Comparison of ENCODE assay signal across 9 mouse cellular contexts in genomic region chr13:56113431-56114248, GRCm38 (mm10). TPM values are rescaled to one million over a fixed set of nuclear protein-coding genes. Genes with fewer than 3 reads are reported as not detected.
DNase-seq lines count a peak whose midpoint lies in the region; ATAC-seq and TF ChIP-seq lines count a peak whose summit lies in the region.
"Had no signal": no experiment of that assay in that cellular context is flagged by ENCODE, and none has a peak within 500 bp of the region (broad histone marks: within the 10 kb centered on the region; RNA-seq: fewer than 3 reads in every experiment).

No protein-coding gene starts in this region.

- no peak overlapping the region for H3K4me2 ChIP-seq in hindbrain, embryonic 14.5 days (replicated peaks)
- no peak overlapping the region for H3K4me2 ChIP-seq in midbrain, postnatal 0 days (ENCODE audit: low read depth, low read length, poor library complexity, severe bottlenecking)

- no peak overlapping the region for H3K4me3 ChIP-seq in hindbrain, embryonic 14.5 days (replicated peaks; ENCODE audit: low read length)
- no peak overlapping the region for H3K4me3 ChIP-seq in hindbrain, embryonic 10.5 days
- H3K4me3 ChIP-seq in midbrain, postnatal 0 days (ENCODE audit: low read depth, low read length), result no peak overlapping the region
- H3K4me3 ChIP-seq: erythroblast, embryonic 14.5 days had no signal

- peaks cover 35% of the 10 kb centered on the region for H3K4me1 ChIP-seq in hindbrain, embryonic 14.5 days (replicated peaks; ENCODE audit: control insufficient read depth, insufficient read depth, low read length)
- peaks cover 61% of the 10 kb centered on the region for H3K4me1 ChIP-seq in hindbrain, embryonic 10.5 days (replicated peaks)
- H3K4me1 ChIP-seq in midbrain, postnatal 0 days (ENCODE audit: insufficient read depth, low read length), result peaks cover 17% of the 10 kb centered on the region; the same call in 1 of the 2 replicates

- no peaks in the 10 kb centered on the region for H3K9me3 ChIP-seq in hindbrain, embryonic 14.5 days (ENCODE audit: control insufficient read depth, low read length)
- no peaks in the 10 kb centered on the region for H3K9me3 ChIP-seq in hindbrain, embryonic 10.5 days
- H3K9me3 ChIP-seq in midbrain, postnatal 0 days (ENCODE audit: low read length), result no peaks in the 10 kb centered on the region

- H3K27me3 ChIP-seq in hindbrain, embryonic 14.5 days (ENCODE audit: control insufficient read depth, insufficient read depth, low read length), result no peaks in the 10 kb centered on the region
- H3K27me3 ChIP-seq in hindbrain, embryonic 10.5 days (ENCODE audit: insufficient read depth, poor library complexity, severe bottlenecking), result no peaks in the 10 kb centered on the region
- H3K27me3 ChIP-seq in midbrain, postnatal 0 days (ENCODE audit: insufficient read depth, low read length), result no peaks in the 10 kb centered on the region

- peaks cover 12% of the 10 kb centered on the region; the same call in 1 of the 2 replicates for H3K36me3 ChIP-seq in hindbrain, embryonic 14.5 days (replicated peaks; ENCODE audit: control insufficient read depth, insufficient read depth)
- H3K36me3 ChIP-seq in hindbrain, embryonic 10.5 days, result peaks cover 96% of the 10 kb centered on the region
- peaks cover 13% of the 10 kb centered on the region; the same call in 1 of the 2 replicates for H3K36me3 ChIP-seq in midbrain, postnatal 0 days (ENCODE audit: insufficient read depth, low read length)

- H3K9ac ChIP-seq in hindbrain, embryonic 14.5 days, result 0 out of 2 replicates have a peak overlapping the region, but pooled peaks have one; percentile 7
- H3K9ac ChIP-seq in midbrain, postnatal 0 days (replicated peaks; ENCODE audit: low read length, poor library complexity, severe bottlenecking), result peak overlapping the region; percentile 24; the same call in 1 of the 2 replicates

- no peak for TF ChIP-seq CTCF in midbrain, postnatal 0 days (IDR thresholded peaks at IDR 0.05)

- ATAC-seq in hindbrain, embryonic 14.5 days (ENCODE audit: low FRiP score), result 0 out of 2 replicates have a peak, but pooled peaks have one; percentile 15
- no peak for ATAC-seq in midbrain, postnatal 0 days (ENCODE audit: low FRiP score)

- WGBS in hindbrain, embryonic 14.5 days, result 68% methylated on average over 19 of the region's 19 CpGs
- 74% methylated on average over 19 of the region's 19 CpGs for WGBS in hindbrain, embryonic 10.5 days
- WGBS in midbrain, postnatal 0 days, result 70% methylated on average over 19 of the region's 19 CpGs

- no peak overlapping the region for H3K27ac ChIP-seq in hindbrain, embryonic 14.5 days
- H3K27ac ChIP-seq in hindbrain, embryonic 10.5 days, result no peak overlapping the region
- H3K27ac ChIP-seq in midbrain, postnatal 0 days (ENCODE audit: low read depth, low read length), result no peak overlapping the region

- DNase-seq in hindbrain, embryonic 14.5 days (ENCODE audit: low spot score), result no peak
- DNase-seq in hindbrain, embryonic 10.5 days (ENCODE audit: low spot score), result no peak
- DNase-seq in cerebellum, postnatal 25 days, result peak; percentile 58 to 64
- DNase-seq in heart, adult 9 months (ENCODE audit: low spot score in 2 of 2), result peak; percentile 73 to 75
- peak; percentile 64 for DNase-seq in kidney, postnatal 10 days
- no peak for DNase-seq in midbrain, postnatal 0 days (ENCODE audit: low spot score)
- no peak for DNase-seq in ovary, postnatal 10 days (ENCODE audit: low spot score)
- DNase-seq in thymus, postnatal 14 days, result no peak

RNA-seq across cellular contexts. Expression of gene H2afy, which starts 22.5 kb away (rescaled TPM):
- polyA plus RNA-seq in hindbrain, embryonic 14.5 days (2014; fragmentation: Nextera tagmentation; extraction: Ambion mirVana), result 287 and 316 TPM in 2 replicates
- polyA plus RNA-seq in hindbrain, embryonic 10.5 days (2016; fragmentation: Nextera tagmentation; extraction: Ambion mirVana), result 494 and 510 TPM in 2 replicates
- 117 and 163 TPM in 2 replicates for total RNA-seq in midbrain, postnatal 0 days (2014; rRNA removed)
- 121 and 134 TPM in 2 replicates for polyA plus RNA-seq in midbrain, postnatal 0 days (2015; fragmentation: Nextera tagmentation; extraction: Ambion mirVana)

Comparison
In these comparisons a context has a peak if more than half of its experiments do, and no peak if none do; other contexts are left out.
1. DNase-seq: peak in cerebellum, postnatal 25 days (2 of 2), heart, adult 9 months (2 of 2) and kidney, postnatal 10 days (single experiment); none in hindbrain, embryonic 14.5 days (single experiment), hindbrain, embryonic 10.5 days (single experiment), midbrain, postnatal 0 days (single experiment), ovary, postnatal 10 days (single experiment) and thymus, postnatal 14 days (single experiment).